In genomic region chr13:69691074-69691473, GRCm38 (mm10) we compare ENCODE assay signal across 9 mouse cellular contexts. TPM values are rescaled to one million over a fixed set of nuclear protein-coding genes. Genes with fewer than 3 reads are reported as not detected.
DNase-seq lines count a peak whose midpoint lies in the region; TF ChIP-seq lines count a peak whose summit lies in the region.
"Had no signal": no experiment of that assay in that cellular context is flagged by ENCODE, and none has a peak within 500 bp of the region (broad histone marks: within the 10 kb centered on the region; RNA-seq: fewer than 3 reads in every experiment).

No protein-coding gene starts in this region.

- no peak overlapping the region for H3K27ac ChIP-seq in thymus, adult 2 months (ENCODE audit: control insufficient read depth, insufficient read depth, low read length)

- H3K36me3 ChIP-seq in thymus, adult 2 months (ENCODE audit: control insufficient read depth, insufficient read depth, low read length), result no peaks in the 10 kb centered on the region

- H3K4me3 ChIP-seq in thymus, adult 2 months (ENCODE audit: control insufficient read depth, insufficient read depth, low read length), result no peak overlapping the region

- no peaks in the 10 kb centered on the region for H3K27me3 ChIP-seq in thymus, adult 2 months (ENCODE audit: control insufficient read depth, insufficient read depth, low read length)

- 44% methylated on average over 7 of the region's 7 CpGs for WGBS in thymus, adult 2 months

- no peak for TF ChIP-seq CTCF in thymus, adult 2 months (IDR thresholded peaks at IDR 0.05; ENCODE audit: borderline replicate concordance, control insufficient read depth, extremely low read depth, insufficient read depth, low read length, poor library complexity)

- H3K4me1 ChIP-seq in thymus, adult 2 months (replicated peaks; ENCODE audit: control insufficient read depth, insufficient read depth, low read length), result no peaks in the 10 kb centered on the region

- TF ChIP-seq POLR2A in thymus, adult 2 months (IDR thresholded peaks at IDR 0.05; ENCODE audit: control insufficient read depth, extremely low read depth, insufficient read depth, low read length, poor library complexity), result no peak

- DNase-seq in gastrocnemius, adult 18-20 months (ENCODE audit: low spot score), result peak; percentile 5
- no peak for DNase-seq in gastrocnemius, adult 8-10 months (ENCODE audit: low spot score in 2 of 2)
- DNase-seq in thymus, adult 2 months, result peak; percentile 34
- DNase-seq in thymus, adult 18-20 months, result no peak
- DNase-seq in cerebellum, postnatal 4 days (ENCODE audit: low spot score in 2 of 2), result peak; percentile 52 to 69
- peak; percentile 66 for DNase-seq in kidney, postnatal 10 days
- peak; percentile 5 for DNase-seq in lung, postnatal 25 days (ENCODE audit: low spot score)
- peak; percentile 74 for DNase-seq in testis, postnatal 10 days (ENCODE audit: low spot score)

RNA-seq across cellular contexts. Expression of gene Ube2ql1, which starts 48.6 kb away (rescaled TPM):
- under 1 TPM; 0.62 to 1.00 TPM for total RNA-seq in gastrocnemius, adult 18-20 months (2021)
- total RNA-seq in gastrocnemius, adult 8-10 months (2022), result under 1 TPM; 0.40 to 0.94 (median 0.55) TPM
- polyA plus RNA-seq in thymus, adult 2 months (2012; rRNA removed), result 2.7 and 4.5 TPM in 2 replicates
- total RNA-seq: neutrophil, adult 5-6 weeks had no signal

Comparison
In these comparisons a context has a peak if more than half of its experiments do, and no peak if none do; other contexts are left out.
1. DNase-seq: peak in gastrocnemius, adult 18-20 months (single experiment), thymus, adult 2 months (single experiment), cerebellum, postnatal 4 days (2 of 2), kidney, postnatal 10 days (single experiment), lung, postnatal 25 days (single experiment) and testis, postnatal 10 days (single experiment); none in gastrocnemius, adult 8-10 months (0 of 2) and thymus, adult 18-20 months (0 of 2).